In genomic region chr7:75352777-75353374, GRCm38 (mm10) we compare ENCODE assay signal across 27 mouse cellular contexts. TPM values are rescaled to one million over a fixed set of nuclear protein-coding genes. Genes with fewer than 3 reads are reported as not detected.
DNase-seq lines count a peak whose midpoint lies in the region; ATAC-seq and TF ChIP-seq lines count a peak whose summit lies in the region.
"Had no signal": no experiment of that assay in that cellular context is flagged by ENCODE, and none has a peak within 500 bp of the region (broad histone marks: within the 10 kb centered on the region; RNA-seq: fewer than 3 reads in every experiment).

No protein-coding gene starts in this region.

- H3K9ac ChIP-seq in lung, embryonic 15.5 days: no peak overlapping the region
- no peak overlapping the region for H3K9ac ChIP-seq in stomach, embryonic 15.5 days
- no peak overlapping the region for H3K9ac ChIP-seq in stomach, postnatal 0 days (ENCODE audit: low read length)
- H3K9ac ChIP-seq: embryonic facial prominence, embryonic 12.5 days; embryonic facial prominence, embryonic 15.5 days; forebrain, postnatal 0 days; heart, embryonic 12.5 days; heart, embryonic 15.5 days; hindbrain, embryonic 13.5 days had no signal

- H3K27ac ChIP-seq in lung, embryonic 15.5 days: peak overlapping the region; percentile 77
- peak overlapping the region; percentile 51; the same call in 1 of the 2 replicates for H3K27ac ChIP-seq in stomach, embryonic 15.5 days
- H3K27ac ChIP-seq in stomach, postnatal 0 days (replicated peaks): no peak overlapping the region
- H3K27ac ChIP-seq: embryonic facial prominence, embryonic 12.5 days; embryonic facial prominence, embryonic 15.5 days; gastrocnemius, adult 2 months; heart, embryonic 15.5 days; hindbrain, embryonic 10.5 days; hindbrain, embryonic 13.5 days had no signal

- no peaks in the 10 kb centered on the region for H3K4me1 ChIP-seq in lung, embryonic 15.5 days
- H3K4me1 ChIP-seq in stomach, embryonic 15.5 days: no peaks in the 10 kb centered on the region
- H3K4me1 ChIP-seq in stomach, postnatal 0 days (replicated peaks; ENCODE audit: control insufficient read depth, insufficient read depth): no peaks in the 10 kb centered on the region
- H3K4me1 ChIP-seq: embryonic facial prominence, embryonic 12.5 days; embryonic facial prominence, embryonic 15.5 days; heart, embryonic 12.5 days; heart, embryonic 15.5 days; hindbrain, embryonic 10.5 days; hindbrain, embryonic 13.5 days had no signal

- ATAC-seq in lung, embryonic 15.5 days (ENCODE audit: borderline replicate concordance, extremely low read depth, low FRiP score, low TSS enrichment): no peak
- ATAC-seq in stomach, embryonic 15.5 days (ENCODE audit: insufficient read depth, low FRiP score, low read depth): peak; percentile 58; the same call in 1 of the 2 replicates
- ATAC-seq in stomach, postnatal 0 days (ENCODE audit: low FRiP score, low TSS enrichment): peak; percentile 71; the same call in 1 of the 2 replicates
- ATAC-seq: CD4-positive, CD25-positive, alpha-beta regulatory T cell, adult 4 months; forebrain, embryonic 14.5 days; forebrain, postnatal 0 days had no signal

- no peak for TF ChIP-seq CTCF in stomach, postnatal 0 days (IDR thresholded peaks at IDR 0.05; ENCODE audit: low read depth)

- no peaks in the 10 kb centered on the region for H3K36me3 ChIP-seq in lung, embryonic 15.5 days
- H3K36me3 ChIP-seq in stomach, embryonic 15.5 days: no peaks in the 10 kb centered on the region
- no peaks in the 10 kb centered on the region for H3K36me3 ChIP-seq in stomach, postnatal 0 days (ENCODE audit: control insufficient read depth, insufficient read depth, low read length)
- H3K36me3 ChIP-seq: embryonic facial prominence, embryonic 12.5 days; embryonic facial prominence, embryonic 15.5 days; heart, embryonic 12.5 days; heart, embryonic 15.5 days; hindbrain, embryonic 10.5 days; hindbrain, embryonic 13.5 days had no signal

- H3K9me3 ChIP-seq in lung, embryonic 15.5 days: no peaks in the 10 kb centered on the region
- no peaks in the 10 kb centered on the region for H3K9me3 ChIP-seq in stomach, embryonic 15.5 days
- no peaks in the 10 kb centered on the region for H3K9me3 ChIP-seq in stomach, postnatal 0 days (ENCODE audit: control insufficient read depth, low read length)
- H3K9me3 ChIP-seq: embryonic facial prominence, embryonic 12.5 days; embryonic facial prominence, embryonic 15.5 days; heart, embryonic 12.5 days; heart, embryonic 15.5 days; hindbrain, embryonic 10.5 days; hindbrain, embryonic 13.5 days had no signal

- H3K4me3 ChIP-seq in lung, embryonic 15.5 days: no peak overlapping the region
- no peak overlapping the region for H3K4me3 ChIP-seq in stomach, embryonic 15.5 days (replicated peaks)
- H3K4me3 ChIP-seq in stomach, postnatal 0 days (ENCODE audit: low read depth, low read length): no peak overlapping the region
- H3K4me3 ChIP-seq: embryonic facial prominence, embryonic 12.5 days; embryonic facial prominence, embryonic 15.5 days; gastrocnemius, adult 2 months; heart, embryonic 12.5 days; heart, embryonic 15.5 days; hindbrain, embryonic 10.5 days; hindbrain, embryonic 13.5 days had no signal

- no peak overlapping the region for H3K4me2 ChIP-seq in lung, embryonic 15.5 days
- no peak overlapping the region for H3K4me2 ChIP-seq in stomach, embryonic 15.5 days
- H3K4me2 ChIP-seq in stomach, postnatal 0 days (replicated peaks; ENCODE audit: low read depth): no peak overlapping the region
- H3K4me2 ChIP-seq: embryonic facial prominence, embryonic 12.5 days; embryonic facial prominence, embryonic 15.5 days; heart, embryonic 12.5 days; heart, embryonic 15.5 days; hindbrain, embryonic 13.5 days had no signal

- no peaks in the 10 kb centered on the region for H3K27me3 ChIP-seq in lung, embryonic 15.5 days
- no peaks in the 10 kb centered on the region for H3K27me3 ChIP-seq in stomach, embryonic 15.5 days (replicated peaks)
- H3K27me3 ChIP-seq in stomach, postnatal 0 days (ENCODE audit: control insufficient read depth, insufficient read depth, low read length): no peaks in the 10 kb centered on the region
- H3K27me3 ChIP-seq: embryonic facial prominence, embryonic 12.5 days; embryonic facial prominence, embryonic 15.5 days; heart, embryonic 12.5 days; heart, embryonic 15.5 days; hindbrain, embryonic 13.5 days had no signal

- no peak for TF ChIP-seq EP300 in stomach, postnatal 0 days (optimal IDR thresholded peaks at IDR 0.05)

- 11% methylated on average over 1 of the region's 1 CpGs for WGBS in lung, embryonic 15.5 days
- 28% methylated on average over 1 of the region's 1 CpGs for WGBS in stomach, embryonic 15.5 days
- WGBS in stomach, postnatal 0 days: 26% methylated on average over 1 of the region's 1 CpGs

- no peak for DNase-seq in lung, postnatal 4 days
- DNase-seq in lung, postnatal 36 days: peak; percentile 16
- DNase-seq in lung, postnatal 14 days: no peak
- no peak for DNase-seq in stomach, postnatal 0 days (ENCODE audit: low spot score)
- DNase-seq in spleen, adult 18-20 months: no peak
- DNase-seq: adrenal gland, adult 2 months; adrenal gland, postnatal 14 days; cerebellum, adult 11 months; cerebellum, adult 2 months; cerebellum, adult 9-11 months; cerebellum, postnatal 25 days; forebrain, postnatal 0 days; gastrocnemius, adult 2 months; gastrocnemius, postnatal 14 days; heart, adult 11 months; heart, postnatal 10 days; heart, postnatal 36 days had no signal

RNA-seq across cellular contexts. Expression of gene Sv2b, which starts 43.8 kb away (rescaled TPM):
- polyA plus RNA-seq in lung, embryonic 15.5 days (2015; fragmentation: Nextera tagmentation; extraction: Ambion mirVana): 0.55 and 0.75 TPM in 2 replicates
- 3.0 and 3.1 TPM in 2 replicates for polyA plus RNA-seq in stomach, embryonic 15.5 days (2015; fragmentation: Nextera tagmentation; extraction: Ambion mirVana)
- 0.67 and 0.80 TPM in 2 replicates for polyA plus RNA-seq in stomach, postnatal 0 days (2015; fragmentation: Nextera tagmentation; extraction: Ambion mirVana)
- polyA plus RNA-seq: CD4-positive, CD25-positive, alpha-beta regulatory T cell, adult 4 months had no signal
